Mouse (Mus musculus) stomach, embryonic 16.5 days (tissue): ENCODE measurements around the gene Osbpl8. TPM values are rescaled to one million over a fixed set of nuclear protein-coding genes. Genes with fewer than 3 reads are reported as not detected.
"Not testable (repeated sequence)": the region's sequence is repeated elsewhere in the genome, so short reads cannot be mapped to it uniquely, and the experiment has no call there.

ENCODE experiments used
- ATAC-seq: fragments of 200-750 bp; cut with Nextera tagmentation; 2 replicates; pipeline ENCODE4 v1.8.0; 2017; ENCODE audit warnings: moderate number of reproducible peaks, moderate TSS enrichment; ENCODE audit not compliant: insufficient read depth, low FRiP score
- H3K27ac ChIP-seq: fragments of 300-500 bp; sonication (generic); 2 replicates; pipeline ENCODE4 v1.5.1; 2014; ENCODE audit warnings: low read length
- H3K27me3 ChIP-seq: fragments of 300-500 bp; sonication (generic); 2 replicates; pipeline ENCODE4 v1.6.1; 2014; ENCODE audit warnings: low read length, control low read depth, mixed read lengths; ENCODE audit not compliant: control insufficient read depth, insufficient read depth
- H3K36me3 ChIP-seq: fragments of 300-500 bp; sonication (generic); 2 replicates; pipeline ENCODE4 v1.6.1; 2014; ENCODE audit warnings: low read length; ENCODE audit not compliant: control insufficient read depth, insufficient read depth
- H3K4me1 ChIP-seq: fragments of 300-500 bp; sonication (generic); 2 replicates; pipeline ENCODE4 v1.6.1; 2014; ENCODE audit warnings: low read length, control low read depth, mixed read lengths; ENCODE audit not compliant: control insufficient read depth, insufficient read depth
- H3K4me2 ChIP-seq: fragments of 300-500 bp; sonication (generic); 2 replicates; pipeline ENCODE4 v1.6.1; 2014; ENCODE audit warnings: low read depth, low read length, mixed read lengths
- H3K4me3 ChIP-seq: fragments of 300-500 bp; sonication (generic); replicated peaks from 2 replicates; pipeline ENCODE4 v1.5.1; 2014; ENCODE audit warnings: mild to moderate bottlenecking, low read length
- H3K9ac ChIP-seq: fragments of 300-500 bp; sonication (generic); 2 replicates; pipeline ENCODE4 v1.6.1; 2014; ENCODE audit warnings: low read length
- H3K9me3 ChIP-seq: fragments of 300-500 bp; sonication (generic); replicated peaks from 2 replicates; pipeline ENCODE4 v1.6.1; 2016; ENCODE audit warnings: low read length, control low read depth; ENCODE audit not compliant: control insufficient read depth
- WGBS: fragments of 180-500 bp; shearing (Covaris S2); extraction: QIAGEN DNeasy Blood & Tissue Kit; methylation state at CpG from one replicate; pipeline ENCODE4 v1.1.7; 2014; 5-methylcytosine and 5-hydroxymethylcytosine counted together
- polyA plus RNA-seq: library from polyadenylated mRNA; unstranded; fragments of >200 nt; fragmentation: Nextera tagmentation; extraction: Ambion mirVana; gene quantifications from 2 replicates; pipeline ENCODE4 v1.2.1, GENCODE M21; 2015

The Osbpl8 gene
- polyA plus RNA-seq, 1 experiment from 2014 or later: 6.7 TPM

DNA sequence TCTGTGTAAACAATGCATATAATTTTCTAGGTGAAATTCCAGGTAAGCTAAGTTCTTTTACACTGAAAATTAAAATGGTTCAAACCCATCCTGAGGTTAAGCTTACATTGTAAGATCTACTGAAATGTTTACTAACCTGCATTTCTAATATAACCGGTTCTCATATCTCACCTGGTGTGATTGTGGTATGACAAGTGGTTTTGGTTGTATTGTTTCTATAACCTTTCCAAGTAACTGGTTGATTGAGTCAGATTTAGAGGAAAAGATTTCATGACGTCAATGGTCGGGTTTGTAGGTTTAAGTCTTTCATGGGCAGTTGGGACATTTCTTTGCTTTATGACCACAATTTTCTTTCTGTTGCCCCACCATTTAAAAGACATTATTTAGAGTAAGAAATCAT is 49.5 kb downstream of the Osbpl8 start:
- H3K27ac ChIP-seq: no peak overlapping the region
- no peak for ATAC-seq
- WGBS: 71% methylated on average over 3 of the region's 3 CpGs
- H3K27me3 ChIP-seq: no peaks in the 10 kb centered on the region
- H3K4me3 ChIP-seq: no peak overlapping the region
- H3K36me3 ChIP-seq: no peaks in the 10 kb centered on the region
- no peaks in the 10 kb centered on the region for H3K9me3 ChIP-seq
- no peaks in the 10 kb centered on the region for H3K4me1 ChIP-seq
- H3K4me2 ChIP-seq: no peak overlapping the region
- no peak overlapping the region for H3K9ac ChIP-seq

DNA sequence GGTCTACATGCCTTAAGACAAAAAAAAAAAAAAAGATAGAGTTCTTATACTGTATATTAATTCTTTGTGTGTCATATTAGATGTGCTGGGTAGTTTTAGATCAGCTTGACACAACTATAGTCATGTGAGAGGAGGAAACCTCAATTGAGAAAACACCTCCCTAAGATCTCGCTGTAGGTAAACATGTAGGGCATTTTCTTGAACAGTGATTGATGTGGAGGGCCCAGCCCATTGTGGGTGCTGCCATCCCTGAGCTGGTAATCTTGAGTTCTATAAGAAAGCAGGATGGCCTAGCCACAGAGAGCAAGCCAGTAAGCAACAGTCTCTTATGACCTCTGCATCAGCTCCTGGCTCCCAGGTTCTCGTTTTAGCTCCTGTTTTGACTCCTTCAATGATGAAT is 50.1 kb downstream of the Osbpl8 start:
- no peak overlapping the region for H3K4me2 ChIP-seq
- H3K4me3 ChIP-seq: no peak overlapping the region
- no peaks in the 10 kb centered on the region for H3K4me1 ChIP-seq
- no peak overlapping the region for H3K9ac ChIP-seq
- no peaks in the 10 kb centered on the region for H3K27me3 ChIP-seq
- no peaks in the 10 kb centered on the region for H3K9me3 ChIP-seq
- no peak overlapping the region; the same call in 1 of the 2 replicates for H3K27ac ChIP-seq
- no peaks in the 10 kb centered on the region for H3K36me3 ChIP-seq
- 42% methylated on average over 2 of the region's 2 CpGs for WGBS
- ATAC-seq: no peak

DNA sequence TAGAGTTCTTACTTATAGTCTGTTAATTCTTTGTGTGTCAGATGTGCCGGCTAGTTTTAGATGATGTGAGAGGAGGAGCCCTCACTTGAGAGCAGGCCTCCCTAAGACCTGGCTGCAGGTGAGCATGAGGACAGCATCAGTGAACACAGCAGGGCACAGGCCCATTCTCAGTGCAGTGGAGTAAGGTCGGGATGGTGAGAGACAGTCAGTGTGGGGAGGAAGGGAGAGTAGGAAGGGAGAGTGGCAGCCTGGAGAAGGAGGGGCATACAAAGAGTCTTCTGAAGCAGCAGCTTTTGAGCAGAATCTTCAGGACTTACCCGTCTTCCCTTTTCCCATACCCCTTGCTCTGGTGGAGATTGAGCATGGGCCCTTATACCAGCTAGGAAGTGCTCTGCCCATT is 51.0 kb downstream of the Osbpl8 start:
- Histone ChIP-seq H3K4me2 (no peak overlapping the region), H3K27ac (no peak overlapping the region), H3K36me3 (no peaks in the 10 kb centered on the region), H3K9me3 (no peaks in the 10 kb centered on the region), H3K9ac (no peak overlapping the region), H3K4me3 (no peak overlapping the region), H3K27me3 (no peaks in the 10 kb centered on the region), H3K4me1 (no peaks in the 10 kb centered on the region)
- WGBS: 66% methylated on average over 3 of the region's 3 CpGs
- no peak for ATAC-seq

DNA sequence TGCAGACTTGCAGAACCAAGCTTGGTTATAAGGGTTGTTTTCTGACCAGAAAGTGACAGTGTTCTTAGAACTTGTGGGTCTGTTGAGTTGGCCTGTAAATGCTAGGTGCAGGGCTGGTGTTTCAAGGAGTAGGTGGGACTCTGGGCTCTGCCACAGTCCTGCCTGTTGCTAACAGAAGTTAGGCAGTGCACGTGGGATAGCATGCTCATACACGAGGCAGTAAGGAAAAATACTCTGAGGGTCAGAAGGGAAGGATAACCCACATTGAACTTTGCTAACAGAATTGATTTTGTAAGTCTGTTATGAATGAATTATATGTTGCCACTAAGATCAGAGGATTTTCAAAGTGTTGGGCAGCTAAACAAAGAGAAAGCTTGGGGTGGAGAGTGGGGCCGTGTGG is 51.6 kb downstream of the Osbpl8 start:
- Histone ChIP-seq H3K4me2 (no peak overlapping the region), H3K9me3 (no peaks in the 10 kb centered on the region), H3K36me3 (no peaks in the 10 kb centered on the region), H3K9ac (no peak overlapping the region), H3K27me3 (no peaks in the 10 kb centered on the region), H3K4me3 (no peak overlapping the region), H3K27ac (no peak overlapping the region), H3K4me1 (no peaks in the 10 kb centered on the region)
- 47% methylated on average over 3 of the region's 3 CpGs for WGBS
- ATAC-seq: no peak

DNA sequence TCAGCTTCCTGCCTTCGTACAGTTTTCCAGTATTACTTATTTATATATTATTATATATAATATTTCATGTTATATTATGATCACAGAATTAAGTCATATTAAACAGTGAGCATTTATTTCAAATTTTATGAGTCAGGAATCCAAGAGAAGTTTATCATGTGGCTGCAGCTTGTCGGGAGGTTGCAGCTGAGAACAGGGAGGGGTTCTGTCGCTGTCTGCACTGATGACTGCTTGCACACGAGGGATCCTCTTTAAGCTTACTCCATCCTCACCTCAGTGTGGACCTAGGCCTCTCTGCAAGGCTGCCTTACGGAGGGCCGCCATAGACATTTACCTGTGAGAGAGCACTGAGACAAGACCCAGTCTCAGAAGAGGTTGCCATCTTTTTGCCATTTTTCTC is 58.0 kb downstream of the Osbpl8 start:
- Histone ChIP-seq H3K36me3 (no peaks in the 10 kb centered on the region), H3K9me3 (no peaks in the 10 kb centered on the region), H3K4me2 (no peak overlapping the region), H3K27ac (no peak overlapping the region), H3K4me1 (peaks cover 6% of the 10 kb centered on the region; the same call in 1 of the 2 replicates), H3K4me3 (no peak overlapping the region), H3K27me3 (no peaks in the 10 kb centered on the region), H3K9ac (no peak overlapping the region)
- ATAC-seq: no peak
- 63% methylated on average over 6 of the region's 6 CpGs for WGBS

DNA sequence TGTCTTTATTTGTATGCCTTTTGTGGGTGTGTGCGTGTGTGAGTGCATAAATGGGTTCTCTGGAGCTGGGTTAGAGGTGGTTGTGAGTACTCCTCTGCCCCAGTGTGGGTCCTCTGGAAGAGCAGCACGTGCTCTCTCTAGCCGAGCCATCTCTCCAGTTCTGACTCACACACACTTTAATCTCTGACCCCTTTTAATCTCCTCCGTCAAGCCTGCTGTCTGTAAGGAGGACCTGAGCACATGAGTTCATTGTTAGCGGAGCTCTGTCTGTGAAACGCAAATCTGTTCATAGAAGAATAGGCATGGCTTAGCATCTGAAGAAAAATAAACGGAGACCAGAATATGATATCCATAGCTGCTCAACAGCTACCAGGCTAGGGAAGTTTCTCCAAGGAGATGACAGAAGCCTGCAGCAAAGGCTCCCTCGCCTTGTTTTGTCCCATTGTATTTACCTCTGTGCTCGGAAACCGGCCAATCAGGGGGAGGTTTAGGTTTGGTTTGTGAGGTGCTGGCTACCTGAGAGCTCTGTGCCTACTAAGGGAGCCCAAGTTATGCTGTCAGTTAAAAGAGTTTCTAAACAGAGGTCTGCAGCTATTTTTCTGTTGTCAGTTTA is 58.8 kb downstream of the Osbpl8 start:
- H3K4me1 ChIP-seq: peaks cover 6% of the 10 kb centered on the region; the same call in 1 of the 2 replicates
- H3K27ac ChIP-seq: no peak overlapping the region
- no peak overlapping the region for H3K4me3 ChIP-seq
- no peaks in the 10 kb centered on the region for H3K36me3 ChIP-seq
- no peaks in the 10 kb centered on the region for H3K27me3 ChIP-seq
- no peaks in the 10 kb centered on the region for H3K9me3 ChIP-seq
- no peak for ATAC-seq
- H3K9ac ChIP-seq: no peak overlapping the region
- H3K4me2 ChIP-seq: no peak overlapping the region
- 33% methylated on average over 10 of the region's 10 CpGs for WGBS

DNA sequence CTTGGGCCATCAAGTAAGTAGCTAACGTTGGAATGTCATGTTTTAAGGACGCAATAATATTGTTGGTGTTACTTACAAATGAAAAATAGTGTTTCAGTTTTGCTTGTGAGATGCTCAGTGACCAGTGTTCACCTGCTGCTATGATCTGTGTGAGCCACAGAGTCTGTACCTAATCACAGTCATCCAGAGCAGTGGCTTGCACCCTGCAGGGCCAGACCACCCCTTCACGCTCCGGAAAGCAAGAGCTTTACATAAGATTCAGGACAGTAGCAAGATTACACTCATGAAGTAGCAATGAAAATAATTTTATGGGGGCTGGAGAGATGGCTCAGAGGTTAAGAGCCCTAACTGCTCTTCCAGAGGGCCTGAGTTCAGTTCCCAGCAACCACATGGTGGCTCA is 60.1 kb downstream of the Osbpl8 start:
- no peak overlapping the region for H3K4me3 ChIP-seq
- H3K4me1 ChIP-seq: peaks cover 6% of the 10 kb centered on the region; the same call in 1 of the 2 replicates
- 87% methylated on average over 4 of the region's 4 CpGs for WGBS
- H3K4me2 ChIP-seq: no peak overlapping the region
- no peaks in the 10 kb centered on the region for H3K27me3 ChIP-seq
- no peak overlapping the region for H3K27ac ChIP-seq
- ATAC-seq: no peak
- no peaks in the 10 kb centered on the region for H3K36me3 ChIP-seq
- no peak overlapping the region for H3K9ac ChIP-seq
- no peaks in the 10 kb centered on the region for H3K9me3 ChIP-seq

DNA sequence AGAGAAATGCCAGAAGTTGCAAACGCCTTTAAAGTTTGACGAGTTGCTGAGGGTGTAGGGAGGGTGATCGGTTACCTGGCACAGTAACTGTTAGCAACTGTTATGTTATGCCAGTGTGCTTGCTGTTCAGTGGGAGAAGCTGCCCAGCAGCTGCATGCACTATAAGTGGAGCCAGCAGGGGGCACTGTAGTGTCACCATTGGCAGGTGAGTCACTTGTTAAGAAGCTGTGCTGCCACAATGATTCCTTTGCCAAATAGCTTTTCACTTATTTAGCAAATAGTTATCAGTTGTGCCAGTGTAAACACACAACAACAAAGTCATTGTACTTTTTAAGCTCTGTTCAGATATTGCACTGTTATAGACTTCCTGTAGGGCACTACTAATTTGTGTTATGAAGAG is 62.0 kb downstream of the Osbpl8 start:
- ATAC-seq: no peak
- Histone ChIP-seq H3K36me3 (no peaks in the 10 kb centered on the region), H3K4me1 (peaks cover 6% of the 10 kb centered on the region; the same call in 1 of the 2 replicates), H3K4me2 (no peak overlapping the region), H3K4me3 (no peak overlapping the region), H3K9me3 (no peaks in the 10 kb centered on the region), H3K27me3 (no peaks in the 10 kb centered on the region), H3K27ac (no peak overlapping the region), H3K9ac (no peak overlapping the region)
- 23% methylated on average over 3 of the region's 3 CpGs for WGBS

DNA sequence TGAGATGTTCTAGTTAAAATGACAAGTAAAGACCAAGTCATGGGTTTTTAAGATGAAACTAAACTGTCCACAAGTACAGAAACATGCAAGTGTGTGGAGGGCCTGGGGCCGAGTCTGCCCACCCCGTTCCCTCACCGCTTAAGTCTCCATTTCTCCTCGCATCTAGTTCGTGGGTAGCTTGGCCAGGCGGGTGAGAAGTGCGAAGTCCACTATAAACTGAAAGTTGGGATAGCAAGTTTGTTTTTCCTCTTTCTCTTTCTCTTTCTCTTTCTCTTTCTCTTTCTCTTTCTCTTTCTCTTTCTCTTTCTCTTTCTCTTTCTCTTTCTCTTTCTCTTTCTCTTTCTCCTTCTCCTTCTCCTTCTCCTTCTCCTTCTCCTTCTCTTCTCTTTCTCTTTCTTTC is 67.7 kb downstream of the Osbpl8 start:
- H3K27me3 ChIP-seq, H3K36me3 ChIP-seq, H3K4me1 ChIP-seq, H3K9ac ChIP-seq, H3K4me3 ChIP-seq, ATAC-seq, H3K27ac ChIP-seq, H3K4me2 ChIP-seq, H3K9me3 ChIP-seq: not testable (repeated sequence)
- WGBS: 90% methylated on average over 7 of the region's 7 CpGs
